Mouse (Mus musculus) liver, embryonic 15.5 days (tissue): ENCODE data around the gene H2-Oa. TPM values are rescaled to one million over a fixed set of nuclear protein-coding genes. Genes with fewer than 3 reads are reported as not detected.
A peak's percentile ranks its signal among the peaks of the same experiment; 100 is the strongest.

Experiments
- ATAC-seq: fragments of 200-750 bp; cut with Nextera tagmentation; 2 replicates; pipeline ENCODE4 v1.8.0; 2017; ENCODE audit warnings: moderate number of reproducible peaks, mild to moderate bottlenecking, moderate library complexity; ENCODE audit not compliant: insufficient read depth
- H3K27ac ChIP-seq: fragments of 300-500 bp; sonication (generic); replicated peaks from 2 replicates; pipeline ENCODE4 v1.5.1; 2015; ENCODE audit warnings: mild to moderate bottlenecking, inconsistent platforms
- H3K27me3 ChIP-seq: fragments of 300-500 bp; sonication (generic); 2 replicates; pipeline ENCODE4 v1.6.1; 2015; ENCODE audit warnings: mild to moderate bottlenecking, inconsistent platforms
- H3K36me3 ChIP-seq: fragments of 300-500 bp; sonication (generic); replicated peaks from 2 replicates; pipeline ENCODE4 v1.6.1; 2015; ENCODE audit warnings: moderate library complexity, mild to moderate bottlenecking, inconsistent platforms
- H3K4me1 ChIP-seq: fragments of 300-500 bp; sonication (generic); replicated peaks from 2 replicates; pipeline ENCODE4 v1.6.1; 2015; ENCODE audit warnings: inconsistent platforms
- H3K4me2 ChIP-seq: fragments of 300-500 bp; sonication (generic); 2 replicates; pipeline ENCODE4 v1.6.1; 2015; ENCODE audit warnings: moderate library complexity, mild to moderate bottlenecking, inconsistent platforms
- H3K4me3 ChIP-seq: fragments of 300-500 bp; sonication (generic); replicated peaks from 2 replicates; pipeline ENCODE4 v1.5.1; 2015; ENCODE audit warnings: mild to moderate bottlenecking, inconsistent platforms
- H3K9ac ChIP-seq: fragments of 300-500 bp; sonication (generic); 2 replicates; pipeline ENCODE4 v1.6.1; 2015; ENCODE audit warnings: moderate library complexity, mild to moderate bottlenecking, inconsistent platforms
- H3K9me3 ChIP-seq: fragments of 300-500 bp; sonication (generic); replicated peaks from 2 replicates; pipeline ENCODE4 v1.6.1; 2016; ENCODE audit warnings: inconsistent platforms
- WGBS: fragments of 180-500 bp; shearing (Covaris S2); methylation state at CpG from one replicate; pipeline ENCODE4 v1.1.7; 2015; ENCODE audit warnings: mixed read lengths; ENCODE audit not compliant: insufficient replicate concordance; 5-methylcytosine and 5-hydroxymethylcytosine counted together
- polyA plus RNA-seq: library from polyadenylated mRNA; unstranded; fragments of >200 nt; fragmentation: Nextera tagmentation; extraction: Ambion mirVana; gene quantifications from 2 replicates; pipeline ENCODE4 v1.2.1, GENCODE M21; 2015

The H2-Oa gene
- polyA plus RNA-seq, 1 experiment from 2014 or later: 0.40 TPM

- H3K4me2 ChIP-seq: peak overlapping the region; percentile 99
- H3K4me1 ChIP-seq: peaks cover 44% of the 10 kb centered on the region
- peaks cover 70% of the 10 kb centered on the region for H3K36me3 ChIP-seq
- 39% methylated on average over 7 of the region's 7 CpGs for WGBS
- no peaks in the 10 kb centered on the region for H3K27me3 ChIP-seq
- H3K9me3 ChIP-seq: no peaks in the 10 kb centered on the region
- peak overlapping the region; percentile 76 for H3K27ac ChIP-seq
- H3K9ac ChIP-seq: peak overlapping the region; percentile 93
- ATAC-seq: no peak
- peak overlapping the region; percentile 94 for H3K4me3 ChIP-seq
Measured at GRCm38 (mm10) chr17:34116736-34117370, 24.7 kb downstream of the H2-Oa start.

DNA sequence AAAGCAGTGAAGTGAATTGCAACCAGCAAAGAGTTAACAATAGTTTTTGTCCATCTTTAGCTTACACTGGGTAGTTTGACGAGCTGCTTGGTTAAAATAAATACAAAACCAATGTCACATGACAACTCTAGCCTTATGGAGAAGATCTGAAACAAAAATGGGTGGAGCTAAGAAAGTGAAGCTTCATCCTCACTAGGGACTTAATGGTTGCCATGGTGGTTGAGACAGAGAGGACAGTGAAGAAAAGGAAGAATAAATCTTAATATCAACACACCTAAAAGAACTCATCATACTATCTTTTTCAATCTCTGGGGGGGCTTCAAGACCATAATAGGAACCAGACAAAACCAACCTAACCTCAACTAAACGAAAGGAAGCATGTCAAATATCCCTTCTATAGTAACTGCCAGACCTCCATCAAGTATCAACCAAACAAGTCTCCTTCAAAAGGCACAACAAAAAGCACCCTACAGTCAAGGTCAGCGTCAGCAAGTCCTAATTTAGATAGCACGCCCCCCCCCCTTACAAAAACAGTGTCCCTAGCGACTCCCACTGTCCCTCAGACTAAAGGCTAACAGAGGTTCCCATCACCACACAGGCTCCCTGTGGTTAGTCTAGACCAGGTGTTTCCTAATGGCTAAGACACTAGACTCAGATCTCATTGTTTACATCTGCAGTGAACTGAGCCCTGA is 25.4 kb downstream of the H2-Oa start:
- Histone ChIP-seq H3K27me3 (no peaks in the 10 kb centered on the region), H3K9ac (peak overlapping the region; percentile 93), H3K36me3 (peaks cover 63% of the 10 kb centered on the region), H3K27ac (peak overlapping the region; percentile 76), H3K9me3 (no peaks in the 10 kb centered on the region), H3K4me2 (peak overlapping the region; percentile 99), H3K4me1 (peaks cover 48% of the 10 kb centered on the region), H3K4me3 (peak overlapping the region; percentile 94)
- 1% methylated on average over 5 of the region's 5 CpGs for WGBS
- ATAC-seq: no peak

DNA sequence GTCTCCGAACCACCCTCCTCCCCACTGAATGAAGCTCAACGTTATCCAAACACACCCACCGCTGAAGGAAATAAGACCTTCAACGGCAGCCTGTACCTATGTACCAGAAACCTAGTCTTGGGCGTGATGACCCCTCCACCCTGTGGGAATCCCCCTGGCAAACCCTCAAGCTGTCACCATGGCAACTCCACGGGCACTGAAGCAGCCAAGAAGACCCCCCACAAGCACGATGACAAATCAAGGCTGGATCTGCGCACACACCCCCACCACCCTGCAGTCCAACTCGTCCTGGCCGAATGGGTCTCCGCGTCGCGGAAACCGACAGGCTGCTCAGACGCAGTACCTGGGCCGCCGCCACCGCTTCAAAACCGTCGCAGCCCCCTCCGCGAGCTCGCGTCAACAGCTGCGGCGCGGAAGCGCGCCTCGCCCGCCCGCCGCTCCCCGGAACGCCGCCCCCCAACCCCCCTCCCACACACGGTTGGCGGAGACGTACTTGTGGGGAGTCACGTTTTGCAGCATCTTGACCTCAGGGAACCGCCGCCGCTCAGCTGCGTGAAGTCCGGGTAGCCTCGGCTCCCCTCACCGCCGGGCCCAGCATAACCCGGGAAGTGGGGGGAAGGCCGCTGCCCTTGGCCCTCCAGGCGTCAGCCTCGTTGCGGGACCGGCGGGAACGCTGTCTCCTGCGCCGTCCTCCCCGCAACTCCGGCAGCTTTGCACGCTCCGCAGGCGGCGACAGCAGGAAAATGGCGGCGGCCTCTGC is 26.2 kb downstream of the H2-Oa start:
- ATAC-seq: no peak
- Histone ChIP-seq H3K4me2 (peak overlapping the region; percentile 99), H3K27me3 (no peaks in the 10 kb centered on the region), H3K4me3 (peak overlapping the region; percentile 94), H3K27ac (peak overlapping the region; percentile 76), H3K4me1 (peaks cover 56% of the 10 kb centered on the region), H3K9me3 (no peaks in the 10 kb centered on the region), H3K9ac (peak overlapping the region; percentile 93), H3K36me3 (peaks cover 55% of the 10 kb centered on the region)
- under 1% methylated on average over 67 of the region's 67 CpGs for WGBS

- H3K4me3 ChIP-seq: peak overlapping the region; percentile 94
- H3K9ac ChIP-seq: peak overlapping the region; percentile 93
- H3K4me2 ChIP-seq: peak overlapping the region; percentile 99
- WGBS: under 1% methylated on average over 38 of the region's 38 CpGs
- H3K27me3 ChIP-seq: no peaks in the 10 kb centered on the region
- no peaks in the 10 kb centered on the region for H3K9me3 ChIP-seq
- peak overlapping the region; percentile 76 for H3K27ac ChIP-seq
- peaks cover 61% of the 10 kb centered on the region for H3K4me1 ChIP-seq
- peaks cover 50% of the 10 kb centered on the region for H3K36me3 ChIP-seq
- peak; percentile 28 for ATAC-seq
Measured at GRCm38 (mm10) chr17:34118873-34119248, 26.7 kb downstream of the H2-Oa start.

DNA sequence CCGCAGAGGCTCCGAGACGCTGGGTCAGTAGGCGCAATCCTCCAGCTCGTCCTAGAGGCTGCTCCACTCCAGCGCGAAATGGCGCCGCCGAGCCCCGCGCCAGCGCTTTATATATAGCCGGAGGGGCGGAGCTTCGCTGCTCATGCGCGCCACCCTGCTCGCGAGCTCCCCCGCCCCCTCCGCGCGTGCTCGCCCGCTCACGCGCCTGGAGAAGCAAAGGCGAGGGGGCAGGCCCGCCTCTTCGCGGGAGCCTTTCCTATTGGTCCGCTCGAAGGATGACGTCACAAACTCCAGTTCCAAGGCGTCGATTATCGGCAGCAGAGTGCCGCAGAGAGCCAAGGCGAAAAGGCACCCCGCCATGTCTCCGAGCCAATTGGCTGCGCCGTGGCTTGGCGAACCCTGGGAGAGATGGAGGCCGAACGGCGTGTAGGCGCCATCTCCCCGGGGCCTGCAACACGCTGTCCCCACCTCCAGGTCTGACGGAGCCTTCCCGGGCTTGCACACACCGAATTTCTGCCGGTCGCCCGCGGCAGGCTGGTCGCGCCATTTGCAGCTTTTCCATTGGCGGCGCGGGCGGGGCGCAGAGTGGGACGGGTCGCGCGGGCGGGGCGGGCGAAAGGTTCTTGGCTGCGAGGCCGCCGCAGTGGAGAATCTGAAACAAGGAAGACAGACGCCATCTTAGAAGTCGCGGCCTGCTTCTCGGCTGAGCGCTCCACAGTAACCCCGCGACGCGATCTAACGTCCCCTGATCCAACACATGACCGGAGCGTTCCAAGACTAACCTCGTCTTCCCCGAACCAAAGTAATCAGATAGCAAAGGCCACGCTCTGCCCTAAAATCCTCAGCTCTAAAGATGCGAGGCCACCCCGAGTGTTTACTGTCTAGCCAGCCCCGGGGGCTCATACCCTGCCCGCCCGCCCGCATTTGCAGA is 27.4 kb downstream of the H2-Oa start, which contains the start of gene H2-DMa:
Gene H2-DMa, plus strand, starts transcription at position 293 of the 931 bp plus-strand sequence.
- H3K27me3 ChIP-seq: no peaks in the 10 kb centered on the region
- H3K9me3 ChIP-seq: no peaks in the 10 kb centered on the region
- peak within 1 kb of the TSS; percentile 99 for H3K27ac ChIP-seq
- H3K9ac ChIP-seq: peak within 1 kb of the TSS; percentile 93
- peak; percentile 73 for ATAC-seq
- WGBS: under 1% methylated on average over 96 of the region's 96 CpGs
- H3K4me3 ChIP-seq: peak within 1 kb of the TSS; percentile 94
- H3K4me2 ChIP-seq: peak within 1 kb of the TSS; percentile 99
- H3K36me3 ChIP-seq: peaks cover 43% of the 10 kb centered on the region
- H3K4me1 ChIP-seq: peaks cover 67% of the 10 kb centered on the region

GRCm38 (mm10) chr17:34120180-34120723 is 28.1 kb downstream of the H2-Oa start:
- H3K9ac ChIP-seq: peak overlapping the region; percentile 91
- no peaks in the 10 kb centered on the region for H3K27me3 ChIP-seq
- no peaks in the 10 kb centered on the region for H3K9me3 ChIP-seq
- peak overlapping the region; percentile 99 for H3K27ac ChIP-seq
- ATAC-seq: peak; percentile 6; the same call in 1 of the 2 replicates
- peaks cover 67% of the 10 kb centered on the region for H3K4me1 ChIP-seq
- H3K36me3 ChIP-seq: peaks cover 36% of the 10 kb centered on the region
- peak overlapping the region; percentile 94 for H3K4me3 ChIP-seq
- under 1% methylated on average over 41 of the region's 42 CpGs for WGBS
- H3K4me2 ChIP-seq: peak overlapping the region; percentile 99

- WGBS: 0% methylated on average over 31 of the region's 31 CpGs
- Histone ChIP-seq H3K27ac (peak overlapping the region; percentile 99), H3K4me2 (peak overlapping the region; percentile 99), H3K4me3 (peak overlapping the region; percentile 94), H3K27me3 (no peaks in the 10 kb centered on the region), H3K9me3 (no peaks in the 10 kb centered on the region), H3K9ac (peak overlapping the region; percentile 91), H3K36me3 (peaks cover 30% of the 10 kb centered on the region), H3K4me1 (peaks cover 67% of the 10 kb centered on the region)
- ATAC-seq: peak; percentile 23
Measured at GRCm38 (mm10) chr17:34120814-34121171, 28.7 kb downstream of the H2-Oa start.

- H3K27me3 ChIP-seq: no peaks in the 10 kb centered on the region
- H3K4me2 ChIP-seq: peak overlapping the region; percentile 99
- peak overlapping the region; percentile 94 for H3K4me3 ChIP-seq
- peaks cover 25% of the 10 kb centered on the region for H3K36me3 ChIP-seq
- ATAC-seq: 0 out of 2 replicates have a peak, but pooled peaks have one; percentile 2
- peak overlapping the region; percentile 99 for H3K27ac ChIP-seq
- peak overlapping the region; percentile 91 for H3K9ac ChIP-seq
- no peaks in the 10 kb centered on the region for H3K9me3 ChIP-seq
- WGBS: under 1% methylated on average over 35 of the region's 35 CpGs
- H3K4me1 ChIP-seq: peaks cover 68% of the 10 kb centered on the region
Measured at GRCm38 (mm10) chr17:34121172-34121878, 29.2 kb downstream of the H2-Oa start.

DNA sequence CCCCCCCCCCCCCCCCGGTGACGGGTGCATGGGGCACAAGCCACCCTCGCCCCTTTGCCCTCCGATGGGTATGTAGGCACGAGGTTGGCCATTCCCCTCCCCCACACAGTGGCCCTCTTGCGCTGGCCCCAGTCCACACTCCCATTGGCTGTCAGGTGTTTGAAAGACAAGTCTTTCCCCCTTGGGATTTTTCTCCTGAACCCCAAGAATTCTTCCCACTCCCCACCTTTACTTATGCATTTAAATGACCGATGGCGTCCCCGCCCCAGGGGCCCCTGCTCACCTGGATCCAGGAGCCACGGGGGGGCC is 29.7 kb downstream of the H2-Oa start:
- ATAC-seq: no peak
- Histone ChIP-seq H3K4me3 (peak overlapping the region; percentile 94), H3K36me3 (peaks cover 20% of the 10 kb centered on the region), H3K9me3 (no peaks in the 10 kb centered on the region), H3K27me3 (no peaks in the 10 kb centered on the region), H3K4me1 (peaks cover 68% of the 10 kb centered on the region), H3K27ac (peak overlapping the region; percentile 99), H3K4me2 (peak overlapping the region; percentile 99), H3K9ac (peak overlapping the region; percentile 91)
- WGBS: 2% methylated on average over 7 of the region's 10 CpGs
